ENCODE assay signal across 8 mouse cellular contexts in the genomic region with DNA sequence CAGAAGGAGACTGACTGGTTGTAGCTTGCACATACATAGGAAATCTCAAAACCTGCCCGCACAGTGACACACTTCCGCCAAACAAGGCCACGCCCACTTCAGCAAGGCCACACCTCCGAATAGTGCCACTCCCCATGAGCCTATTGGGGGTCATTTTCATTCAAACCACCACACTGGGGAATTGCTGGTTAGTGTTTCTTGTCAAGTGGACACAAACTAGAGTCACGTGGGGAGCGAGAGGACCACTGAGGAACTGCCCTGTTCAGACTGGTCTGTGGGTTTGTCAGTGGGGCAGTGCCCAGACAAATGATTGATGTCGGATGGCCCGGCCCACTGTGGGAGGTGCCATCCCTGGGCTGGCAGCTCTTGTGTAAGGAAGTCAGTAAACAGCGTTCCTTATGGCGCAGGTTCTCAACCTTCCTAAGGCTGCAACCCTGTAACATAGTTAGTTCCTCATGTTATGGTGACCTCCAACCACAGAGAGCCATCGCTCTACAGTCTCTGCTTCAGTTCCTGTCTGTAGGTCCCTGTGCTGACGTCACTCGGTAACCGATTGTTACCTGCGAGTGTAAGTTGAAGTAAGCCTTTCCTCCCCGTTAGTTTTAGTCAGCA. TPM values are rescaled to one million over a fixed set of nuclear protein-coding genes. Genes with fewer than 3 reads are reported as not detected.
A peak's percentile ranks its signal among the peaks of the same experiment; 100 is the strongest.
DNase-seq lines count a peak whose midpoint lies in the region; ATAC-seq lines count a peak whose summit lies in the region.

No protein-coding gene starts in this region.

- H3K4me1 ChIP-seq in embryonic facial prominence, embryonic 11.5 days (ENCODE audit: control insufficient read depth, insufficient read depth, low read length) = no peaks in the 10 kb centered on the region
- H3K4me1 ChIP-seq in kidney, embryonic 15.5 days = 0 out of 2 replicates have a peak, but pooled peaks cover 3% of the 10 kb centered on the region

- intact Hi-C loops in left cerebral cortex, postnatal 25 days (cut with DNase I) = loop anchor here (10.0 kb wide), 1 partner anchor 645 kb away; the partner anchor contains the start of gene Washc4

- H3K4me3 ChIP-seq in embryonic facial prominence, embryonic 11.5 days (ENCODE audit: low read depth, low read length) = no peak overlapping the region
- H3K4me3 ChIP-seq in kidney, embryonic 15.5 days (replicated peaks) = no peak overlapping the region

- ATAC-seq in embryonic facial prominence, embryonic 11.5 days (replicated peaks; ENCODE audit: insufficient number of reproducible peaks, low FRiP score, low TSS enrichment, low read depth) = 0 out of 2 replicates have a peak, but pooled peaks have one; percentile 51
- 0 out of 2 replicates have a peak, but pooled peaks have one; percentile 22 for ATAC-seq in kidney, embryonic 15.5 days (replicated peaks; ENCODE audit: low FRiP score)
- peak; percentile 82 for ATAC-seq in megakaryocyte, adult 5-6 weeks (ENCODE audit: poor library complexity, severe bottlenecking)

- no peak overlapping the region for H3K27ac ChIP-seq in embryonic facial prominence, embryonic 11.5 days (replicated peaks; ENCODE audit: low read depth, low read length)
- H3K27ac ChIP-seq in kidney, embryonic 15.5 days = no peak overlapping the region

- peak; percentile 22 for DNase-seq in kidney, adult 9 months
- no peak for DNase-seq in kidney, postnatal 14 days
- peak; percentile 20 for DNase-seq in embryonic facial prominence, embryonic 11.5 days (ENCODE audit: low spot score)
- no peak for DNase-seq in left cerebral cortex, postnatal 25 days (ENCODE audit: low spot score in 2 of 2)
- DNase-seq in right cerebral cortex, postnatal 25 days = no peak
- no peak for DNase-seq in layer of hippocampus, adult 9-11 months

- H3K27me3 ChIP-seq in embryonic facial prominence, embryonic 11.5 days (ENCODE audit: control insufficient read depth, insufficient read depth, low read length) = no peaks in the 10 kb centered on the region
- no peaks in the 10 kb centered on the region for H3K27me3 ChIP-seq in kidney, embryonic 15.5 days

- no peak overlapping the region for H3K4me2 ChIP-seq in embryonic facial prominence, embryonic 11.5 days (ENCODE audit: low read depth, low read length)
- H3K4me2 ChIP-seq in kidney, embryonic 15.5 days = peak overlapping the region; percentile 6

- H3K9ac ChIP-seq in embryonic facial prominence, embryonic 11.5 days (replicated peaks; ENCODE audit: low read length) = no peak overlapping the region
- H3K9ac ChIP-seq in kidney, embryonic 15.5 days = no peak overlapping the region

- H3K9me3 ChIP-seq in embryonic facial prominence, embryonic 11.5 days (replicated peaks; ENCODE audit: control insufficient read depth, low read length) = no peaks in the 10 kb centered on the region
- no peaks in the 10 kb centered on the region for H3K9me3 ChIP-seq in kidney, embryonic 15.5 days (replicated peaks)

- H3K36me3 ChIP-seq in embryonic facial prominence, embryonic 11.5 days (replicated peaks; ENCODE audit: control insufficient read depth, insufficient read depth, low read depth, low read length) = peaks cover 7% of the 10 kb centered on the region
- peaks cover 33% of the 10 kb centered on the region for H3K36me3 ChIP-seq in kidney, embryonic 15.5 days

- WGBS in embryonic facial prominence, embryonic 11.5 days = 43% methylated on average over 16 of the region's 16 CpGs
- 53% methylated on average over 16 of the region's 16 CpGs for WGBS in kidney, embryonic 15.5 days

RNA-seq across cellular contexts. Expression of gene Eid3, which starts 33.5 kb away (rescaled TPM):
- polyA plus RNA-seq in embryonic facial prominence, embryonic 11.5 days (2014; fragmentation: Nextera tagmentation; extraction: Ambion mirVana) = 0.58 and 0.81 TPM in 2 replicates
- polyA plus RNA-seq in kidney, embryonic 15.5 days (2015; fragmentation: Nextera tagmentation; extraction: Ambion mirVana) = 0.19 and 0.24 TPM in 2 replicates
- total RNA-seq in megakaryocyte, adult 5-6 weeks (2015) = 0.25 and 2.7 TPM in 2 replicates
- total RNA-seq in megakaryocyte, adult 5-6 weeks (2017) = 1.8 and 3.6 TPM in 2 replicates
- total RNA-seq in left cerebral cortex, postnatal 25 days (2021) = 1 to 10 TPM in 1 of 2 experiments, under 1 TPM in 1; 0.66 to 2.4 TPM

Comparison
In these comparisons a context has a peak if more than half of its experiments do, and no peak if none do; other contexts are left out.
1. DNase-seq: peak in kidney, adult 9 months (single experiment) and embryonic facial prominence, embryonic 11.5 days (single experiment); none in kidney, postnatal 14 days (single experiment), left cerebral cortex, postnatal 25 days (0 of 2), right cerebral cortex, postnatal 25 days (single experiment) and layer of hippocampus, adult 9-11 months (single experiment).
2. ATAC-seq: peak in every context shown above with its lines; median percentile 82 in megakaryocyte, adult 5-6 weeks; 51 in embryonic facial prominence, embryonic 11.5 days; 22 in kidney, embryonic 15.5 days.